Mouse (Mus musculus): Measurements from ENCODE around the gene Stat3. TPM values are rescaled to one million over a fixed set of nuclear protein-coding genes. Genes with fewer than 3 reads are reported as not detected.

The Stat3 gene
- total and polyA plus RNA-seq, 3 experiments, result 25.7 to 249 (median 64.7) TPM

DNA sequence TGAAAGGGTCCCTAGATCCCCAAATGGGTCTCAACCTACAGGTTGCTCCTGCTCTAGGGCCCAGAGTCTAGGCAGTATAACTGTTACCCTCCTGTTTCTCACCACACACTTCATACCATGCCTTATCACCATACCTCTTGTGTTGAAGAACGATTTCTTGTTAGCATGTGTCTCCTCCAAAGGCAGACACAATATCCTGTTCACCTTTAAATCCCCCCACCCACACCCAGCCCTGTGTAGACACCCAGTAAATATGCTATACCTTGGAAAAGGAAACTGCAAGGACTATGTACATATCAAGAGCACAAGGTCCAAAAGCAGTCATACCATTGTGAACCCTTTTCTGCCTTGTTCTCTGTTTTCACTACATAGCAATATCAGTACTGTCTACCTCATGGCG is 87.3 kb downstream of the Stat3 start:
- Histone ChIP-seq H3K9ac (ENCODE audit: control insufficient read depth, low read depth, low read length, poor library complexity, severe bottlenecking) (no peak overlapping the region), H3K4me1 (ENCODE audit: control insufficient read depth in 1 of 2, insufficient read depth in 2 of 2, low read length in 2 of 2) (peaks cover 10 to 11% of the 10 kb centered on the region in 2 experiments), H3K79me2 (ENCODE audit: control insufficient read depth, insufficient read depth, low read length, poor library complexity) (peaks cover 18% of the 10 kb centered on the region)

DNA sequence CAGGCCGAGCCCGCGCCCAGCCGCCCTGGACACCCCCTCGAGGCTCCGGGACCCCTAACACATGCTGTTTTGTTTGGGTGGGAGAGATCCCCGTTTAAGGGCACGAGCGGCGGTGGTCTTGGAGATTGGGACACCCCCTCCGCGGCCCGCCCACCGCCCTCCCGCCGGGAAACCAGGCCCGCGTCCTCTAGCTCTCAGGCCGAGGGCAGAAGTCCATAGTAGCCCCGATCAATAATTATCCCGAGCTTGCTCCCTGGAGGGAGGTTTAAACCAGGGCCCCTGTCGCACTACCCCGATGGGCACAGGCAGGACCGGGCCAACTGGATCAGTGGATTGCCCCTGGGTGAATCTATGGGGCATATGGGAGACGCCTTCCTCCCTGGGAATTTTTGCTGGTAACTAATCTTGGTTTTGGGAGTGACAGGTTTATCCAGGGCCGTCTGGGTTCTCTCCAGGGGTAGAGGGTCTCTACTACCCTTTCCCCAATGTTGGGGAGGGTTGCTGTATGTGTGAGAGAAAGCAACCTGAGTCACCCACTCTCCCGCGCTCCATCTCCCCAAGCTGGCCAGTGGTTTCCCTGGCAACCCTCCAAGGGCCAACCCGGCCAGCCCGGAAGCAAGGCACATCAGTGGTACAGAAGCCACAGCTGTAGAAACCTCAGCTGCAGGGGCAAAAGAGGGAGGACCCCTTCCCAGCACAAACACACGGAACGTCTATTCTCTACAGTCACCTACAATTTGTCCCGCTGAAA is 88.4 kb downstream of the Stat3 start:
- H3K27me3 ChIP-seq (ENCODE audit: control insufficient read depth in 1 of 2, insufficient read depth in 2 of 2, low read length in 2 of 2), result peaks cover 4 to 7% of the 10 kb centered on the region in 2 experiments
- H3K4me3 ChIP-seq (ENCODE audit: control insufficient read depth in 1 of 2, insufficient read depth in 1 of 2, low read depth in 2 of 2, low read length in 2 of 2), result peak overlapping the region; percentile 78 to 98
- H3K9me3 ChIP-seq (replicated peaks; ENCODE audit: insufficient read depth, low read length), result no peaks in the 10 kb centered on the region
- H3K79me2 ChIP-seq (ENCODE audit: control insufficient read depth, insufficient read depth, low read length, poor library complexity), result peaks cover 28% of the 10 kb centered on the region
- peak; percentile 42 for DNase-seq (ENCODE audit: low read depth, low spot score)
- TF ChIP-seq SIN3A (IDR thresholded peaks at IDR 0.05; ENCODE audit: low read length) (no peak), ZKSCAN1 (IDR thresholded peaks at IDR 0.05; ENCODE audit: low read depth, low read length) (no peak), GABPA (IDR thresholded peaks at IDR 0.05; ENCODE audit: low read depth, low read length) (no peak), ZC3H11A (IDR thresholded peaks at IDR 0.05; ENCODE audit: low read depth, low read length) (no peak), POLR2AphosphoS5 (IDR thresholded peaks at IDR 0.05; ENCODE audit: borderline replicate concordance, low read depth, low read length) (no peak), POLR2A (IDR thresholded peaks at IDR 0.05; ENCODE audit: control insufficient read depth in 1 of 2, insufficient read depth in 1 of 2, low read depth in 1 of 2, low read length in 2 of 2, poor library complexity in 1 of 2) (no peak; a peak in 1 of 4 replicates), KAT2A (conservative IDR thresholded peaks at IDR 0.05; ENCODE audit: low read depth, low read length) (no peak)
- H3K9ac ChIP-seq (ENCODE audit: control insufficient read depth, low read depth, low read length, poor library complexity, severe bottlenecking), result peak overlapping the region; percentile 89
- H3K36me3 ChIP-seq (ENCODE audit: control insufficient read depth in 1 of 2, insufficient read depth in 2 of 2, low read length in 2 of 2), result peaks cover 0 to 18% of the 10 kb centered on the region in 2 experiments; a peak in 2 of 4 replicates
- H3K4me1 ChIP-seq (ENCODE audit: control insufficient read depth in 1 of 2, insufficient read depth in 2 of 2, low read length in 2 of 2), result peaks cover 10 to 15% of the 10 kb centered on the region in 2 experiments
- H3K27ac ChIP-seq (ENCODE audit: control insufficient read depth, low read depth, low read length), result no peak overlapping the region

More for the DNA sequence above, 87.3 kb downstream of the Stat3 start:
- Histone ChIP-seq H3K27ac (ENCODE audit: control insufficient read depth, low read depth, low read length) (no peak overlapping the region), H3K36me3 (ENCODE audit: control insufficient read depth in 1 of 2, insufficient read depth in 2 of 2, low read length in 2 of 2) (peaks cover 0 to 18% of the 10 kb centered on the region in 2 experiments; a peak in 2 of 4 replicates), H3K27me3 (ENCODE audit: control insufficient read depth in 1 of 2, insufficient read depth in 2 of 2, low read length in 2 of 2) (peaks cover 4 to 7% of the 10 kb centered on the region in 2 experiments), H3K9me3 (replicated peaks; ENCODE audit: insufficient read depth, low read length) (no peaks in the 10 kb centered on the region), H3K4me3 (ENCODE audit: control insufficient read depth in 1 of 2, insufficient read depth in 1 of 2, low read depth in 2 of 2, low read length in 2 of 2) (no peak overlapping the region)
- no peak for DNase-seq (ENCODE audit: low read depth, low spot score)
- TF ChIP-seq GABPA (IDR thresholded peaks at IDR 0.05; ENCODE audit: low read depth, low read length), result no peak
- TF ChIP-seq ZNF384 (IDR thresholded peaks at IDR 0.05; ENCODE audit: low read depth, low read length), result no peak
- TF ChIP-seq ETS1 (IDR thresholded peaks at IDR 0.05; ENCODE audit: low read depth, low read length), result no peak
- no peak for TF ChIP-seq ZKSCAN1 (IDR thresholded peaks at IDR 0.05; ENCODE audit: low read depth, low read length)

DNA sequence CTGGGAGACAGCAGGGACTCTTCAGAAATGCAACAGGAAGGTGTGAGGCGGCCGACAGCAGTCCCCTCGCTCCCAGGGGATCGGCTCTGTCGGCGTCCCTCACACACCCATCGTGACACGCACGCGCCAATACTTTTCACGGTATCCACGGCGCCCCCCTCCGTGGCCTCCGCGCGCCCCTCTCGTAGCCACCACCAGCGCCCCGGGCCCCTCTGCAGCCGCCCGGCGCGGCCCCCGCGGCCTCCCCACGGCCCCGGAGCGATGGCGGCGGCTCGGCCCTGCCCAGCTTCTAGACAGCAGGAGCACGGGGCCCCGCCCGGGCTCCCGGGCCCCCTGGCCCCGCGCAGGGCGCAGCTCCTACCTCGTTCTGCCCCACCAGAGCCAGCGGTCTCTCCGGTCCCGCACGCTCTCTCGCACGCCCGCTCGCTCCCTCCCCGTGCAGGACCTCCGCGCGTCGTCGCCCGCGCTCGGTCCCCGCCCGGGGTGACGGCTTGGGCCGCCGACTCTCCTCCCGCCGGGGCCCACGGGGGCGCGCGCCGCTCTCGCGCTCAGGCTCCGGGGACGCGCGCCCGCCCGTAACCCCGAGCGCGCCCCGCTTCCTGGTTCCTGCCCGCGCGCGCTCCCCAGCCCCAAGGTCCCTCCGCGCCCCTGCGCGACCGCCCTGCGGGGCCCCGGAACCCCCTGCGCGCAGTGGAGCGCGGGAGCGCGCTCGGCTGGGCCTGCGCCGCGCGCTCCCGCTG is 89.1 kb downstream of the Stat3 start, which contains the start of gene Stat5b:
Gene Stat5b (minus strand): TSS at position 687 of the 740 bp plus-strand sequence.
- Histone ChIP-seq H3K4me3 (ENCODE audit: control insufficient read depth in 1 of 2, insufficient read depth in 1 of 2, low read depth in 2 of 2, low read length in 2 of 2) (peak within 1 kb of the TSS; percentile 78 to 98), H3K27me3 (ENCODE audit: control insufficient read depth in 1 of 2, insufficient read depth in 2 of 2, low read length in 2 of 2) (peaks cover 4 to 7% of the 10 kb centered on the region in 2 experiments), H3K36me3 (ENCODE audit: control insufficient read depth in 1 of 2, insufficient read depth in 2 of 2, low read length in 2 of 2) (peaks cover 0 to 18% of the 10 kb centered on the region in 2 experiments; a peak in 2 of 4 replicates), H3K27ac (ENCODE audit: control insufficient read depth, low read depth, low read length) (peak within 1 kb of the TSS; percentile 72), H3K9ac (ENCODE audit: control insufficient read depth, low read depth, low read length, poor library complexity, severe bottlenecking) (peak within 1 kb of the TSS; percentile 89), H3K9me3 (replicated peaks; ENCODE audit: insufficient read depth, low read length) (no peaks in the 10 kb centered on the region), H3K79me2 (ENCODE audit: control insufficient read depth, insufficient read depth, low read length, poor library complexity) (peaks cover 32% of the 10 kb centered on the region), H3K4me1 (ENCODE audit: control insufficient read depth in 1 of 2, insufficient read depth in 2 of 2, low read length in 2 of 2) (peaks cover 10 to 15% of the 10 kb centered on the region in 2 experiments)
- no peak for TF ChIP-seq ZKSCAN1 (IDR thresholded peaks at IDR 0.05; ENCODE audit: low read depth, low read length)
- TF ChIP-seq SMC3 (IDR thresholded peaks at IDR 0.05; ENCODE audit: low read depth, low read length), result no peak
- peak; percentile 49; the same call in 1 of the 2 replicates for TF ChIP-seq NRF1 (IDR thresholded peaks at IDR 0.05; ENCODE audit: insufficient read depth, low read depth, low read length, poor library complexity, severe bottlenecking)
- peak; percentile 69 for TF ChIP-seq NELFE (IDR thresholded peaks at IDR 0.05; ENCODE audit: low read depth, low read length)
- TF ChIP-seq ELF1 (IDR thresholded peaks at IDR 0.05; ENCODE audit: low read depth, low read length), result peak; percentile 84
- TF ChIP-seq MAX (IDR thresholded peaks at IDR 0.05; ENCODE audit: low read length), result 0 out of 2 replicates have a peak, but pooled peaks have one; percentile 22
- no peak for TF ChIP-seq BHLHE40 (IDR thresholded peaks at IDR 0.05; ENCODE audit: borderline replicate concordance, low read depth, low read length)
- TF ChIP-seq POLR2A (IDR thresholded peaks at IDR 0.05; ENCODE audit: control insufficient read depth in 1 of 2, insufficient read depth in 1 of 2, low read depth in 1 of 2, low read length in 2 of 2, poor library complexity in 1 of 2), result peak; percentile 74; a peak in 3 of 4 replicates
- 0 out of 2 replicates have a peak, but pooled peaks have one; percentile 32 for TF ChIP-seq SIN3A (IDR thresholded peaks at IDR 0.05; ENCODE audit: low read length)
- no peak; the same call in 1 of the 2 replicates for TF ChIP-seq ZC3H11A (IDR thresholded peaks at IDR 0.05; ENCODE audit: low read depth, low read length)
- TF ChIP-seq UBTF (IDR thresholded peaks at IDR 0.05; ENCODE audit: borderline replicate concordance, insufficient read depth, low read depth, low read length), result 0 out of 2 replicates have a peak, but pooled peaks have one; percentile 55
- TF ChIP-seq TCF12 (IDR thresholded peaks at IDR 0.05; ENCODE audit: low read depth, low read length), result no peak
- 0 out of 2 replicates have a peak, but pooled peaks have one; percentile 33 for TF ChIP-seq ZMIZ1 (IDR thresholded peaks at IDR 0.05; ENCODE audit: low read depth, low read length)
- 0 out of 6 replicates have a peak, but pooled peaks of 1 of the 3 experiments have one; percentile 0 for TF ChIP-seq CTCF (IDR thresholded peaks at IDR 0.05 in 2 of 3, conservative IDR thresholded peaks at IDR 0.05 in 1 of 3; ENCODE audit: control insufficient read depth in 1 of 3, insufficient read depth in 1 of 3, low read depth in 2 of 3, low read length in 3 of 3, poor library complexity in 1 of 3, severe bottlenecking in 1 of 3)
- TF ChIP-seq GATA1 (IDR thresholded peaks at IDR 0.05; ENCODE audit: low read depth, low read length), result no peak
- DNase-seq (ENCODE audit: low read depth, low spot score), result peak; percentile 86

Measured in MEL (cell line).